Mouse (Mus musculus): Measurements from ENCODE around the gene Ciao2b.
"Not testable (repeated sequence)": the region's sequence is repeated elsewhere in the genome, so short reads cannot be mapped to it uniquely, and the experiment has no call there.

Gene Ciao2b

DNA sequence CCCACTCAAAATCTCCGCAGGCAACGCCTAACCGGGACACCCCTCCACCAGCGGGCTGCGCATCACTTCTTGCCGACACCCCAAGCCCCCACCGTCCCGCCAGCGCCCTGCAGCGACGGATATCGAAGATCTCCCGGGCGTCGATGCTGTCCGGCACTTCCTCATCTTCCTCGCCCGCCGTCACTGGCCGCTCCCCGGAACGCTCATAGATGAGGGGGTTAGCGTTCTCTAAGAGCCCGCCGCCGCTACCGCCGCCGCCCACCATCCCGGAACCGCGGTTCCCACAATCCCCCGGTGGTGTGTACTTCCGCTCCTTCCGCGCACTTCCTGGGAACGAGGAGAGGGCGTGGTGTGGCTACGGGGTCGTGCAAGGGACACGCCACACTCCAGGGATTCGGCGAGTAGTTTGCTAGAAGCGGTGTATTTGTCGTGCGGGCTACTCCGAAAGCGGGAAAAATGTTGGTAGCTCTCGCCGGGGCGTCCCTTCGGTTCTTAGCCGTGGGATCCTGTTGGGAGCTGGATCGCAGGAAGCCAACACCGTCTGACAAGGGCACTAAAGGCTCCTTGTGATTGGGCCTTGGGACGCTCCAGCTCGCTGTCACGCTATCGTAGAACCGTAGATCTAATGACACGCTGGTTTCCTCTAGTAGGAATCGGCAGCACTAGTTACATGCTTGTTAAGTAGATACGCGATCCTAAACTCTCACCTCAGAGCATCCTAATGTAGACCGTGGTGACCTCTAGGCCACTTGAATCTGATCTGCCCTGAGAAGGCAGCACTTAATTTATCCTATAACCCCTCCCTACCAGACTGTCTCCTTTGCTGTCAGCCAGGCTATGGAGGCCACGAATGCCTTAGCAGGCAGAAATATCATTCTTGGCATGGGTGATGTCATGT is at the start of gene Ciao2b:
Gene Ciao2b, minus strand, starts transcription at position 540 of the 898 bp plus-strand sequence.
- peak; percentile 96 for DNase-seq (ENCODE audit: low spot score)

DNA sequence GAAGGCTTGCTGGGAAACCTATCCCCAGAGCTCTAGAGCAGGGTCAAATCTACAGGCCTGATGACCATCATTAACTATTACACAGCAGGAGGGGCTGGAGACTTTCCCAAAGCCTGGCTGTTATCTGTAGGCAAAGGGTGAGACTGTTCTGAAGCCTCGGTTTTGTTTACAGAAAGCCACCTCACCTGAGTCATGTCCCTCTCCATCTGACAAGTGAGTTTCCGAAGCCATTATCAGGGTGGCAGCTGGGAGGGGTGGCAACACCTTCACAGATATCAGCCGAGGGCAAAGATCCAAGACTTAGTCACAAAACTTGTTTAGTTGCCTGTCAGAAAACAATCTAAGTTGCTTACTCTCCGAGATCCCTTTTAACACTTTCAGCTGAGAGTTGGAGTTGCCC is 46.7 kb upstream of the Ciao2b start:
- no peak for DNase-seq (ENCODE audit: low spot score)

DNA sequence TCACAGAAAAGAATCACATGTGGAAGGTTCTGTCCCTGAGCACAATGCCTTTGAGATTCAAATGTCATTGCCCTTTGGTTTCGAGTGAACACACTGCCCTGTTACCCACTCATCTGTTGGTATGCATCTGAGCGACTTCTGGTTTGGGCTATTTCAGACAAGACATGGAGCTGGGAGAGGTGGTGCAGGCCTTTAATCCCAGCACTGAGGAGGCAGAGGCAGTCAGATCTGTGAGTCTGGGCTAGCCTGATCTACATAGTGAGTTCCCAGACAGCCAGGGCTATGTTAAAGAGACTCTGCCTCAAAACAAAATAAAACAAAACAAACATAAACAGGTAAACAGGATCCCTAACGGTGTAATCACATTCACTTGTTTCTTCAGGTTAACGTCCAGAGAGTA is 13.8 kb upstream of the Ciao2b start:
- no peak for DNase-seq (ENCODE audit: low spot score)

DNA sequence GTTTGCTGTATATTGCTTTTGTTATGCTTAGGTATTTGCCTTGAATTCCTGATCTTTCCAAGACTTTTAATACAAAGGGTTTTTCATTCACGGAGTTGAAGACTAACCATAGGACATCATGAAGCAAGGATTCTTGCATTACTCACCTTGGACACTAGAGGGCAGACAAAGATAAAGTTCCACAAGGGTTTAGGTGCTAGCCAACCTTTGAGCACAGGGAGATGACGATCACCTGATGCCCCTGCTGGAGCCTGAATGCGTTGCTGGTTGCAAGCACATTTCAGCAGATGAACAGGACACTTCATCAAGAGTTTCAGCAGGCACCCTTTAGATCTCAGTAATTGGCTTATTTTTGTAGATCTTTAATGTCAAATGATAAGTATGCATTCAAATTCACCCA is 13.2 kb upstream of the Ciao2b start:
- DNase-seq (ENCODE audit: low spot score): peak; percentile 90

DNA sequence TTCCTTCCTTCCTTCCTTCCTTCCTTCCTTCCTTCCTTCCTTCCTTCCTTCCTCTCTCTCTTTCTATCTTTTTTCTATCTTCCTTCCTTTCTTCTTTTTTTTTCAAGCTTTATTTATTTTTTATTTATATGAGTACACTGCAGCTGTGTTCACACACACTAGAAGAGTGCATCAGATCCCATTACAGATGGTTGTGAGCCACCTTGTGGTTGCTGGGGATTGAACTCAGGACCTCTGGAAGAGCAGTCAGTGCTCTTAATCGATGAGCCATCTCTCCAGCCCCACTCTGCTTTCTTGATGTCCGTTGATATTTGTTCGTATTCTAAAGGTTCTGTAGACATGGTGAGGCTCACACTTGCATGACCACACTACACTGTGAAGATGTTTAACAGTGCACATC is 2.4 kb upstream of the Ciao2b start:
- not testable (repeated sequence) for DNase-seq (ENCODE audit: low spot score)

DNA sequence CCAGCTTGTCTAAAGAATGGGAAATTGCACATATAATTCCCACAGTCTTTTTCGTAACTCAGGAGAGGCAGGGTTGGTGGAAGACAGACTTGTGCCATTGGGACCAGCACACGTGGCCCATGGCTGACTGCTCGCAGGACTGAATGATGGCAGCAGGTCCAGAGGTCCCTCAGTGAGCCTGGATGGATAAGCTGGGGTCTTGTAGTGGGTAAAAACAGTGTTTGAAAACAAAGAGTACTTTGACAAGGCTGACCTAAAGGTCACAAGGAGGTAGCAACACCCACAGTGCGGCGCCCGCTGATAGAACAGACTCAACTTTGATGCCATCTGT is 524 bp upstream of the Ciao2b start:
- DNase-seq (ENCODE audit: low spot score): no peak

DNA sequence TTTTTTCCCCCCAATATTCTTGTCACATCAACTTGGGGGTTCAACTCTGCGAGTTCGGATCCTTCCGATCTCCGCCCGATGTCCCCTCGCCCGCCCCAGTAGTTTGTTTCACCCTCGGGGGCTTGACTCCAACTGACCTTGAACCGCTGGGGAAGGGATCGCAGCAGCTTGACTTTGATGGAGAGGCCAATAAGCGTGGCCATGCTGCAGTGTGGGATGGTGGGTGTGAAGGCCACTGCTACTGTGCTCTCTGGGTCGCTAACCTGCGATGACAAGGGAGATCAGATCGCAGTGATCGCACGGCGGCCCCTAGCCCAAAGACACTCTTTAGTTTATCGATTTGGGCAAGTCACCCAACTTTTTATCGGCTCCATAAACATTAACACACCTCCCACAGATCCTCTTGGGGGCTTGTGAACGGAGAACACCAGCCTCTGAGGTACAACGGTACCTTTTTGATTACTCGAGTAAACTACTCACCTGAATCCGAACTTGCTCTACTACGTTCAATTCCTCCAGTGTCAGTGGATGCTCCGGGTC is 864 bp downstream of the Ciao2b start:
- peak; percentile 17 for DNase-seq (ENCODE audit: low spot score)

DNA sequence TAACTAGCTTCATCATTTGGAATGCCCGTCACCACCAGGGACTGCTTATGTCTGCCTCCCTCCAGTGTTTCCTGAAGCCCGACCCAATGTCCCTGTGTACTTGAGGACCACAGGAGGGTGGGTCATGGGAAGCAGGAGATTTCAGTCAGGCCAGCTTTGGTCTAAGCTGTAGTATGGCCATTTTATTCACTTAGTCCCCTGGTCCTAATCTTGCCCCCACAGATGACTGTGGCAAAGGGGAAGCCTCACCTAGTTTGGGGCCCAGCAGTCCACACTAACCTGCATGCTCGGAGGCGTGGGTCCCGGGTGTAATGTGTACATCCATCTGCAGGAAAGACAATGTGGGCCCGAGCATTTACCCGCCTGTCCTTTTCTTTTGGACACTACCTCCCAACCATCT is 1.5 kb downstream of the Ciao2b start:
- DNase-seq (ENCODE audit: low spot score): no peak

DNA sequence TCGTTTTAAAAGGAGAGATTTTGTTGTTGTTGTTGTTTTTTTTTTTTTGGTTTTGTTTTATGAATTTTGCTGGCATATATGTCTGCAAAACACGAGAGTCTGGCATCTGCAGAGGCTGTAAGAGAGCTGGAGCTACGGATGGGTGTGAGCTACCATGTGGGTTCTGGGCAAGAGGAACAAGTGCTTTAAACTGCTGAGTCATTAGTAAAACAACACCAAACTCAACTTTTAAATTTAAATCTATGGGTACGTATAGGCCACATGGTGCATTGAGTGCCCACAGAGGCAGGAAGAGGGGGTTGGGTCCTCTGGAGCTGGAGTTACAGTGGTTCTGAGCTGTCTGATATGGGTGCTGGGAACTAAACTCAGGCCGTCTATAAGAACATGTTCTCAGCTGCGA is 3.8 kb downstream of the Ciao2b start:
- DNase-seq (ENCODE audit: low spot score): no peak

DNA sequence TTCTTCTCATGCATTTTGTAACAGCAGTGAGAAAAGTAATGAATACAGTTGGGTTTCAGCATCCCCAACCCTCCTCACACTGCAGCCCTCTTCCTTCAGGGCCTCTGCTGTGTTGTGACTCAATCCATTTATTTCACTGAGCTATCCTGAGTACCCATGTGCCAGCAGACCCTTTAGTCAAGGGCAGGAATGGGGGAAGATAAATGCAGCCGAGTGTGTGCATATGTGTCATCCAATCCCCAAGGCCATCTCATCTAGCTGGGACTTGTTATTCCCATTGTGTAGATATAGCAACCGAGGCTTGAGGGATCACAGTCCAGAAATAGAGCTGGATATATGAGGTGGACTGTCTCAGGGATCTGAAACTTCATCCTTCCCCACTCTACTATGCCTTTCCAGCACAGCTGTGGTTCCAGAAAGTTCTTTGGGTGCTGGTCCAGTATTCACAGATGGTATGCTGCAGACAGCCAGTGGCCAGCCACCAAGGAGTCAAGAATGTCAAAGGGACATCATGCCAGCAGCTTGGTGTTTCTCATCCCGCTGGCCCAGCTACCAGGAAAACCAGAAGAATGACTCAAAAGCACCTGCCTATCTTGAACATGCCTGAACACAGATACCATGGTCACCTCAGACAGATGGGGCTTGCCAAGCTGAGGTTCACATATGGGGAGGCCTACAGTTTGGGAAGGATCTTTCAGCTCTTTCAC is 6.6 kb downstream of the Ciao2b start:
- DNase-seq (ENCODE audit: low spot score): no peak

DNA sequence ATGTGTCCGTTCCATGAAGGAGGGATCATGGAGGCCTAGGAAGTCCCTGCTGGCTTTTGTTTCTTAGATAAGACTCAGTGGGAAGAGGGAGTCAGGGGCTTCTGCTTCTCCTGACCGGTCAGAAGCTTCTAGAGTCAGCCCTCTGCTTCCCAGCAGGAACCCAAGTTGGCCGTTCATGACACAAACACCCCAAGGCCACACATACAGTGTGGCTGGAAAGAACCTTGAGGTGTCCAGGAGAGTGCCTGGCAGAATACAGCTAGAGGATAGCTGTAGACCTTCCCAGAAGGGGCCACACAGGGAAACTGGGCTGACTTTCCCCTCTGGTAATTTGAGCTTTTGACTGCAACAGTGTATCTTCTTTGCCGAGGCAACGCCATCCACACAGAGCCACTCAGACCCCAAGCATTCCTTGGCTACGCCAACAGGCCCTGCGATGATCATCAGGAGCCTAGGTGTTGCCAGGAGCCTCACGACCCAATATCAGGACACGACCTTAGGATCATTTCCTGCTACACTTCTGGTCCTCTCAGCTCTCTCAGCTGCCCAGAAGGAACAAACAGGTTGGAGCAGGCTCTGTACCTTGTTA is 8.5 kb downstream of the Ciao2b start:
- no peak for DNase-seq (ENCODE audit: low spot score)

DNA sequence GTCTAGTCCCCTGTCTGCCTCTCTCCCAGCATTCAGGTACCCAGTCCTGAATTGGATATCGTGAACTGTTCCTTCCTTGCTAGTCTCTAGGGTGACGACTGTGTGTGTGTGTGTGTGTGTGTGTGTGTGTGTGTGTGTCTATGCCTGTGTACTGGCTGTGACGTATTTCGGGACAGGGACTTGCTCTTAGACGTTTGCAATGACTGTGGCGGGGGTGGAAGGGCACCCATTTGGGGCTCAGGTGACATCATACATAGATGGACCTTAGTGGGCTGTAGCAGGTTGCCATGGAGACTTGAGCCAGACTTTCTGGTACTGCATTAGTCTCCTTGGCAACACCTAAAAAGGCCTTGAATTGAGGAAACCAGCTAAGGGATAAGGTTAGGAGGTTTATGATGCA is 9.3 kb downstream of the Ciao2b start:
- DNase-seq (ENCODE audit: low spot score): no peak

DNA sequence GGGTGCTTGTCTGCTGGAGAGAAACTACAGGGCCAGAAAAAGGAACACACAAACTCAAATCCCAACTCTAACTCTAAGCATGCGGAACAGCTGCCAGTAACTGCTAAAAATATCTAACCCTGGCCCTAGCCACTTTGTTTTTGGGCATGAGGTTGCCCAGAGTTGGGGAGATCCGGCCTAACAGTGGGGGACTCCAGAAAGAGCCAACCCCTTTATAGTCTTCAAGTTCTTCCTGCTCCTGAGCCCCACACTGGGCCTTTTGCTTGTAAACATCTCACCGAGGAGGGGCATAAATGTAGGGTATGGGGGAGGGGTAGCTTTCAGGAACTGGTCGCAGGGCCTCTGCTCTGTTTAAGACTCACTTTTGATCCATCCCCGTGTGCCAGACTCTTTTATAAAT is 9.8 kb downstream of the Ciao2b start:
- no peak for DNase-seq (ENCODE audit: low spot score)

DNA sequence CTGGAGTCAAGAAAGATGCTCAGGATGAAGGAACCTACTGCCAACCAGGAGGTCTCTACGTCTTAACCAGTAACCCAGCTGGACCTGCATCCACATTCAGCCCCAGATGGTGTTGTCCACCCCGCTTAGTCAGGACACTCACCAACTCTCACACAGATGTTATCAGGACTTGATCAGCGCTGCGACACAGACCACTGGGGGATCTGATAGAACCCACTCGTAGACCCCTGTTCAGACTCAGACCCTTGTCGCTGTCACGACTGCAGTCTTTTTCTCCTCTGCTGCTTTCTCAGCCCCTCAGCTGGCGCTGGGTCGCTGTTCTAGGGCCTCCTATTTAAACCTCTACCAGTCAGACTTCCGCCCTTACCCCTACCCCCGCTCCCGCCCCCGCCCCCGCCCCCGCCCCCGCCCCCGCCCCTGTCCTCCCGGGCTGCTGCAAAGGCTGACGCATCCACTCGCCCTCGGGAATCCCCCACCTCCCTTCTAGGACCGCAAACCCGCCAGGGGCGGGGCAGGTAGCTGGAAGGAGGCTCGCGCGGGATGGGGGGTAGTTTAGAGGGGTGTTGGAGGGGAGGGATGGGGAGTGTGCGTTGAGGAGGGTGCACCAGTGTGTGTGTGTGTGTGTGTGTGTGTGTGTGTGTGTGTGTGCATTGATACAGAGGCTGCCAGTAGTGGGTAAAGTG is 10.6 kb downstream of the Ciao2b start, which contains the start of gene Rrad:
Gene Rrad, minus strand, starts transcription at position 347 of the 683 bp plus-strand sequence.
- DNase-seq (ENCODE audit: low spot score): peak; percentile 36

DNA sequence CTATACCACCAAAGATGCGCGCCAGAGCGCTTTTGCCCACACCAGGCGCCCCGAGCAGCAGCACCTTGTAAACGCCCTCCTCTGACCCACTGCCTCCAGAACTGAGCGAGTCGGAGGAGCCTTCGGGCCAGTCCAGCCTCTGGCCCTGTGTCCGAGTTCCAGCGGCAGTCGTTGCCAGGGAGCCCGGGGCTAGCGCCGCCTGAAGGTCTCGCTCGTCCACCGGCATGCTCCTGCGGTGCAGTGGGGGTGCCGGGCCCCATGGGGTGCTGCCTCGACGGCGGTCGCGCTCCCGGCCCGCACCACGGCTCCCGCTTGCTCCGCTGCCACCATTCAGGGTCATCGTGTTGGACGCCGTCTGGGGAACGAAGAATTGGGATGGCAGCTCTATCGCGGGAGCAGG is 11.2 kb downstream of the Ciao2b start:
- DNase-seq (ENCODE audit: low spot score): no peak

DNA sequence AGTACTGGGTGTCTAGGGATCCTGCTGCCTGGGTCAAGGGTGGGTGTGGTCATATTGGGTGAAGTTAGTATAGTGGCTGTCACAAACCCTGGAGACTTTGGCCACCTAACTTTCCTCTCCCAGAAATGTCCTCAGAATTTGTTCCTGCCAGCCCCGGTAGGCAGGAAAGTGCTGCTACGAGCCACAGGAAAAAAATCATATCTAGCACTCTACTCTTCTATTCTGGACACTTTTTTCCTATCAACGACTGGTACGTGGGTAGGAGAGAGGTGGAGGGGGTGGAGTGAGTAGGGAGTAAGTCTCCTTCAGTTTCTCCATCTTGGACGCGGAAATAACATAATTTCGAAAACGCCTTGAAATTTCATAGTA is 11.7 kb downstream of the Ciao2b start:
- DNase-seq (ENCODE audit: low spot score): no peak

DNA sequence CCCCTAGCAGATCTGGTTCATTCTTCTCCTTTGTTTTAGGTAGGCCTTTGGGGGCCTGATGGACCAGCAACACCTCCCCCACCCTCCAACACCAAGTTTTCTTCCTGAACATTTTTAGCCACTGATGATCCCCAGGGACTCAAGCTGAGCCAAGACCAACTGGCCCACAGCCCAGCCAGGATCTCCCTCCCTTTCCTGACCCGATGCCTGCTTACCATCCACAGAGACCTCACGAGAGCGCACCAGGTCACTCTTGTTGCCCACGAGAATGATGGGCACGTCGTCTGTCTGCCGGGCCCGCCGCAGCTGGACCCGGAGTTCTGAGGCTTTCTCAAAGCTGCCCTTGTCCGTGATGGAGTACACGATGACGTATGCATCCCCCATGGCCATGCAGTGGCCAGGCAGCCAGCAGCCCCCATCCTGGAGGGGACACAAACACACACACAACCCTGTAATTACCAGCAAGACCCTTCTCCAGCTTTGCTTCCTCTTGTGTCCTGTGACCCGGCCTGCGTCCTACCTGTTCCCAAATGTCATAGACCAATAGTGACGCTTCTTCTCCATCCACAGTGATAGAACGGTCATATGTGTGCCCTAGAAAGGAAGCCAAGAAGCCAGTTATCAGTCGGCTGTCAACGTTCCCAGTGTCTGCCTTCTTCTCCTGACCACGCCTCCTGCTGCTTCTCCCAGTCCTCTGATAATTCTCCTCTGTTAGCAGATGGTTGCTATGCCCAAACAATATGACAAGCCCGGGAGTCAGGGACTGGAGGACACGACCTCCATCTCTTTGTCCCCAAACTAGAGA is 12.3 kb downstream of the Ciao2b start:
- DNase-seq (ENCODE audit: low spot score): no peak

DNA sequence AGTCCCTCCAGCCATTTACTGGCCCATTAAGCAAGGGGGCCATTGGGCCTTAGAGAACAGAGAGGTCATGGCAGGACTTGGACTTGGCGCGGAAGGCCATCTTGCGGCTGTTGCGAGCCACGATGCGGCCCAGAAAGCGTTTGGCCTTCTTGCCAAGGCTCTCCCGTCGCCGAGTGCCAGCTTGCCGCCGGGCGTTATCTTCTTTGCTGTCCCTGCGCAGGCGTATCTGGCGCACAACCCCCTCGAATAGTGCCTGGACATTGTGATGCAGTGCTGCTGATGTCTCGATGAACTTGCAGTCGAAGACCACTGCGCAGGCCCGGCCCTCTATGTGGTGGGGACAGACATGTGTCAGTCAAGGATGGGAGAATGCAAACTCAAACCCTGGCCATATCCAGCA is 13.4 kb downstream of the Ciao2b start:
- no peak for DNase-seq (ENCODE audit: low spot score)

DNA sequence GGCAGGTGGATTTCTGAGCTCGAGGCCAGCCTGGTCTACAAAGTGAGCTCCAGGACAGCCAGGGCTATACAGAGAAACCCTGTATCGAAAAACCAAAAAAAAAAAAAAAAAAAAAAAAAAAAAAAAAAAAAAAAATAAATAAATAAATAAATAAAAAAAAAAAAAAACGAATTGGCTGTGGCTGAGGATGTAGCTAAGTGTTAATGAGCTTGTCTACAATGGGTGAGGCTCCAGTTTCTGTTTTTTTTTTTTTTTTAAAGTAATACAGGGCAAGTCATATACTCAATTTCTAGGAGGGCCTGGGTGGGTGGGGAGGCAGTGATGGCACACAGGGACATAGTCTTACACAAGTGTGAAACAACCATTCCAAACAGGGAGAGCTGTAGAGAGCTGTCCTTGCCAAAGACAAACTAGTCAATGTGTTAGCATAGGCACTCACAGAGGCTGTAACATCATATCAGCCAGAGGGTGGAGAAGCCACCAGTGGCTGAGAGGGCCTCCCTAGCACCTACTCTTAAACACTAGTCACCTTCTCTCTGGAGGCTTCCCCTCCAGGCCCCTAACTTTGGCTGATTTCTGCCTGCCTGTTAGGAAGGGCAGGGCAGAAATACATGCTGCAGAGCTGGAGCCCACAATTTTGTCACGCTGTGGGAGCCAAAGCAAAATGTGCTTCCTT is 14.6 kb downstream of the Ciao2b start:
- no peak for DNase-seq (ENCODE audit: low spot score)

DNA sequence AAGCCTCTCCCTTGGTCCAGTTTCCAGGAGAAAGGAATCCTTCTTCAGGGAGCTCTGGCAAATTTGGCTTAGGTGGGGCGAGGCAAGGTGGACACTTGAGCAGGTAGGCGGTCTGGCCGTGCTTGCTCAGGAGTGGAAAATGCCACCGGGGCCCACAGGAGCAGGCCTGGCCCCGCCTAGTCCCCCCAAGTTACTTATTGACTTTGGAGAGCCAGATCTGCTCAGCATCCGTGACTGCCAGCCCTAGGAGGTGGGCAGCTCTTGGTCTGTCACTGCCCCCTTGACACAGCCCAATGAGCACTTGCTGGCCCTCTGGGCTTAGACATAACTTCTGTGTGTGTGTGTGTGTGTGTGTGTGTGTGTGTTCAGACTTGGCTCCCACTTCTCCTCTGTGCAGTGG is 17.6 kb downstream of the Ciao2b start, which contains the start of gene Cdh16:
Gene Cdh16, minus strand, starts transcription at position 236 of the 400 bp plus-strand sequence.
- no peak for DNase-seq (ENCODE audit: low spot score)

DNA sequence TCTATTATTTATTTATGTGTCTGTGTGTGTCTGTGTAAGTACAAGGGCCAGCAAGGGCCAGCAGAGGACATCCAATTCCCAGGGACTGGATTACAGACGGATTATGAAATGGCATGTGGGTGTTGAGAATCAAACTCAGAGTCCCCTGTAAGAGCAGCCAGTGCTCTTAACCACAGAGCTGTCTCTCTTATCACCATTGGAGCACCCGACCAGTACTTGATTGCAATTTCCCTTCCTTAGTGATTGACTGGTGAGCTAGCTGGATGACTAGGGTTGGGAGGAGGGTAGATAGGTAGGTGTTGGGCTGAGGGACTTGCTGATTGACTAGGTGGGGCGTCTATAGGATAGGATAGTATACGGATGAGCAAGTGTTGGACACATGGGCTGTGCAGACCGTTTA is 21.0 kb downstream of the Ciao2b start:
- no peak for DNase-seq (ENCODE audit: low spot score)
